Mouse (Mus musculus) regulatory T cell (primary cell): Measurements from ENCODE around the gene Sec16b.

Experiments used
- in situ Hi-C: fragments of 300-600 bp; cut with MboI, MseI; formaldehyde crosslinking; loops from one replicate; pipeline ENCODE4 v1.15.1; 2025; ENCODE audit warnings: high pct_unique_total_duplicates

The Sec16b gene

GRCm38 (mm10) chr1:157506522-157506921, at the start of gene Sec16b:
TSS of gene Sec16b (plus strand) at chr1:157506728.
- in situ Hi-C loops: no loop called here

- in situ Hi-C loops: loop anchor here (10.0 kb wide), 1 partner anchor 693 kb away; no protein-coding TSS in a partner anchor
Measured at GRCm38 (mm10) chr1:157457789-157458188, 48.7 kb upstream of the Sec16b start.

- in situ Hi-C loops: loop anchor here (10.0 kb wide), 1 partner anchor 694 kb away; no protein-coding TSS in a partner anchor
Measured at GRCm38 (mm10) chr1:157458421-157459208, 47.9 kb upstream of the Sec16b start, which contains the start of gene Cryzl2. TSS of gene Cryzl2 (plus strand) at chr1:157458577.

- in situ Hi-C loops: loop anchor here (10.0 kb wide), 1 partner anchor 695 kb away; no protein-coding TSS in a partner anchor
Measured at GRCm38 (mm10) chr1:157459904-157460303, 46.6 kb upstream of the Sec16b start.

- in situ Hi-C loops: no loop called here
Measured at GRCm38 (mm10) chr1:157461276-157461675, 45.3 kb upstream of the Sec16b start.

GRCm38 (mm10) chr1:157462336-157462735, 44.2 kb upstream of the Sec16b start:
- in situ Hi-C loops: no loop called here

- in situ Hi-C loops: no loop called here
Measured at GRCm38 (mm10) chr1:157465194-157465593, 41.3 kb upstream of the Sec16b start.

- in situ Hi-C loops: no loop called here
Measured at GRCm38 (mm10) chr1:157467866-157468265, 38.7 kb upstream of the Sec16b start.

- in situ Hi-C loops: no loop called here
Measured at GRCm38 (mm10) chr1:157470761-157471386, 35.7 kb upstream of the Sec16b start.

GRCm38 (mm10) chr1:157472716-157473115, 33.8 kb upstream of the Sec16b start:
- in situ Hi-C loops: no loop called here

- in situ Hi-C loops: no loop called here
Measured at GRCm38 (mm10) chr1:157474865-157475264, 31.7 kb upstream of the Sec16b start.

GRCm38 (mm10) chr1:157476231-157476630, 30.3 kb upstream of the Sec16b start:
- in situ Hi-C loops: no loop called here

- in situ Hi-C loops: no loop called here
Measured at GRCm38 (mm10) chr1:157480090-157480489, 26.4 kb upstream of the Sec16b start.

- in situ Hi-C loops: no loop called here
Measured at GRCm38 (mm10) chr1:157480901-157481300, 25.6 kb upstream of the Sec16b start.

GRCm38 (mm10) chr1:157481666-157482065, 24.9 kb upstream of the Sec16b start:
- in situ Hi-C loops: no loop called here

- in situ Hi-C loops: no loop called here
Measured at GRCm38 (mm10) chr1:157484161-157484560, 22.4 kb upstream of the Sec16b start.

- in situ Hi-C loops: no loop called here
Measured at GRCm38 (mm10) chr1:157500657-157501056, 5.9 kb upstream of the Sec16b start.

- in situ Hi-C loops: no loop called here
Measured at GRCm38 (mm10) chr1:157501352-157501945, 5.1 kb upstream of the Sec16b start.

- in situ Hi-C loops: no loop called here
Measured at GRCm38 (mm10) chr1:157503071-157503470, 3.5 kb upstream of the Sec16b start.

- in situ Hi-C loops: no loop called here
Measured at GRCm38 (mm10) chr1:157506995-157507595, 567 bp downstream of the Sec16b start.

- in situ Hi-C loops: no loop called here
Measured at GRCm38 (mm10) chr1:157507814-157508213, 1.3 kb downstream of the Sec16b start.
